Mouse (Mus musculus) kidney, postnatal 0 days (tissue): ENCODE measurements at regions not wholly inside any gene's neighbourhood (a gene's known extent, or its start where the extent isn't known, plus 50 kb on each side); places are given as distances from the start of the nearest gene placed in this dataset.

Experiments
- ATAC-seq: fragments of 200-750 bp; cut with Nextera tagmentation; replicated peaks from 2 replicates; pipeline ENCODE4 v1.8.0; 2017; ENCODE audit warnings: low read depth, moderate number of reproducible peaks, moderate TSS enrichment, moderate library complexity; ENCODE audit not compliant: low FRiP score
- DNase-seq: peaks from one replicate; pipeline ENCODE4 v3.0.0-alpha.2; 2016; ENCODE audit warnings: low spot score
- H3K27ac ChIP-seq: fragments of 300-500 bp; sonication (generic); 2 replicates; pipeline ENCODE4 v1.5.1; 2014; ENCODE audit warnings: mild to moderate bottlenecking
- H3K27me3 ChIP-seq: fragments of 300-500 bp; sonication (generic); 2 replicates; pipeline ENCODE4 v1.6.1; 2014; ENCODE audit warnings: low read length, mixed read lengths; ENCODE audit not compliant: insufficient read depth
- H3K36me3 ChIP-seq: fragments of 300-500 bp; sonication (generic); 2 replicates; pipeline ENCODE4 v1.6.1; 2014; ENCODE audit warnings: low read length, mixed read lengths; ENCODE audit not compliant: insufficient read depth
- H3K4me1 ChIP-seq: fragments of 300-500 bp; sonication (generic); replicated peaks from 2 replicates; pipeline ENCODE4 v1.6.1; 2014; ENCODE audit warnings: antibody characterized with exemption, low read length, mixed read lengths; ENCODE audit not compliant: insufficient read depth
- H3K4me2 ChIP-seq: fragments of 300-500 bp; sonication (generic); 2 replicates; pipeline ENCODE4 v1.6.1; 2014; ENCODE audit warnings: mild to moderate bottlenecking, low read length, moderate library complexity, mixed read lengths
- H3K4me3 ChIP-seq: fragments of 300-500 bp; sonication (generic); replicated peaks from 2 replicates; pipeline ENCODE4 v1.5.1; 2014; ENCODE audit warnings: low read depth, low read length
- H3K9ac ChIP-seq: fragments of 300-500 bp; sonication (generic); 2 replicates; pipeline ENCODE4 v1.6.1; 2014; ENCODE audit warnings: low read depth, low read length
- H3K9me3 ChIP-seq: fragments of 300-500 bp; sonication (generic); replicated peaks from 2 replicates; pipeline ENCODE4 v1.6.1; 2016; ENCODE audit warnings: low read length, inconsistent platforms, mixed read lengths
- CTCF ChIP-seq: IDR thresholded peaks from 2 replicates; pipeline ENCODE4 v1.5.1; 2016; ENCODE audit warnings: antibody characterized with exemption, low read depth, mild to moderate bottlenecking, moderate library complexity
- WGBS: fragments of 180-500 bp; shearing (Covaris S2); extraction: QIAGEN DNeasy Blood & Tissue Kit; methylation state at CpG from one replicate; pipeline ENCODE4 v1.1.7; 2014; 5-methylcytosine and 5-hydroxymethylcytosine counted together

GRCm38 (mm10) chr3:58153874-58154756 is 260.4 kb upstream of the Tsc22d2 start:
- Histone ChIP-seq H3K4me2 (no peak overlapping the region), H3K36me3 (no peaks in the 10 kb centered on the region), H3K4me1 (no peaks in the 10 kb centered on the region), H3K9me3 (no peaks in the 10 kb centered on the region), H3K9ac (no peak overlapping the region), H3K27ac (no peak overlapping the region), H3K4me3 (no peak overlapping the region), H3K27me3 (no peaks in the 10 kb centered on the region)
- no peak for ATAC-seq
- TF ChIP-seq CTCF = no peak
- no peak for DNase-seq
- 70% methylated on average over 21 of the region's 21 CpGs for WGBS

- DNase-seq = peak; percentile 81
- H3K4me3 ChIP-seq = no peak overlapping the region
- WGBS = 62% methylated on average over 3 of the region's 3 CpGs
Measured at GRCm38 (mm10) chr3:58159384-58159783, 255.1 kb upstream of the Tsc22d2 start.

GRCm38 (mm10) chr3:58162238-58162637 is 252.3 kb upstream of the Tsc22d2 start:
- WGBS = 36% methylated on average over 10 of the region's 10 CpGs
- Histone ChIP-seq H3K4me3 (no peak overlapping the region), H3K9ac (no peak overlapping the region), H3K4me1 (no peaks in the 10 kb centered on the region), H3K27ac (no peak overlapping the region), H3K36me3 (no peaks in the 10 kb centered on the region), H3K27me3 (no peaks in the 10 kb centered on the region), H3K9me3 (no peaks in the 10 kb centered on the region), H3K4me2 (no peak overlapping the region)
- no peak for TF ChIP-seq CTCF
- no peak for ATAC-seq
- DNase-seq = peak; percentile 46

More at GRCm38 (mm10) chr3:58159384-58159783, 255.1 kb upstream of the Tsc22d2 start:
- H3K9me3 ChIP-seq = no peaks in the 10 kb centered on the region
- no peak overlapping the region for H3K4me2 ChIP-seq
- no peaks in the 10 kb centered on the region for H3K27me3 ChIP-seq
- no peaks in the 10 kb centered on the region for H3K36me3 ChIP-seq
- H3K4me1 ChIP-seq = no peaks in the 10 kb centered on the region
- peak; percentile 87 for TF ChIP-seq CTCF
- no peak for ATAC-seq
- no peak overlapping the region for H3K9ac ChIP-seq
- H3K27ac ChIP-seq = no peak overlapping the region

- DNase-seq (peak; percentile 93), ATAC-seq (peak; percentile 79)
- Histone ChIP-seq H3K27me3 (no peaks in the 10 kb centered on the region), H3K9ac (no peak overlapping the region), H3K4me2 (peak overlapping the region; percentile 25; the same call in 1 of the 2 replicates), H3K36me3 (no peaks in the 10 kb centered on the region), H3K4me3 (no peak overlapping the region), H3K9me3 (no peaks in the 10 kb centered on the region), H3K4me1 (no peaks in the 10 kb centered on the region), H3K27ac (no peak overlapping the region)
- TF ChIP-seq CTCF = peak; percentile 95
- WGBS = 6% methylated on average over 10 of the region's 10 CpGs
Measured at GRCm38 (mm10) chr3:58163806-58164205, 250.7 kb upstream of the Tsc22d2 start.

GRCm38 (mm10) chr3:58166628-58167027 is 247.9 kb upstream of the Tsc22d2 start:
- ATAC-seq (no peak), DNase-seq (no peak)

GRCm38 (mm10) chr3:58167121-58167520 is 247.4 kb upstream of the Tsc22d2 start:
- Histone ChIP-seq H3K9ac (no peak overlapping the region), H3K9me3 (no peaks in the 10 kb centered on the region), H3K4me1 (no peaks in the 10 kb centered on the region), H3K36me3 (no peaks in the 10 kb centered on the region), H3K27me3 (no peaks in the 10 kb centered on the region), H3K4me2 (no peak overlapping the region), H3K4me3 (no peak overlapping the region), H3K27ac (no peak overlapping the region)
- WGBS = 68% methylated on average over 3 of the region's 3 CpGs
- ATAC-seq (no peak), DNase-seq (no peak)
- no peak for TF ChIP-seq CTCF

More at GRCm38 (mm10) chr3:58166628-58167027, 247.9 kb upstream of the Tsc22d2 start:
- Histone ChIP-seq H3K4me1 (no peaks in the 10 kb centered on the region), H3K36me3 (no peaks in the 10 kb centered on the region), H3K9me3 (no peaks in the 10 kb centered on the region), H3K9ac (no peak overlapping the region), H3K4me3 (no peak overlapping the region), H3K27ac (no peak overlapping the region), H3K4me2 (no peak overlapping the region), H3K27me3 (no peaks in the 10 kb centered on the region)
- no peak for TF ChIP-seq CTCF
- 31% methylated on average over 2 of the region's 2 CpGs for WGBS
